Mouse (Mus musculus) brain, embryonic 14.5 days (tissue): ENCODE results near the gene Slc33a1. TPM values are rescaled to one million over a fixed set of nuclear protein-coding genes. Genes with fewer than 3 reads are reported as not detected.
A peak's percentile ranks its signal among the peaks of the same experiment; 100 is the strongest.

ENCODE experiments used
- DNase-seq: peaks from one replicate; pipeline ENCODE4 v3.0.0-alpha.2; 2011; ENCODE audit warnings: low read depth
- CTCF ChIP-seq: fragments of 200-500 bp; IDR thresholded peaks from 2 replicates; pipeline ENCODE4 v1.5.1; 2012; ENCODE audit warnings: inconsistent platforms, mild to moderate bottlenecking, moderate library complexity, borderline replicate concordance; ENCODE audit not compliant: insufficient read depth, insufficient read length; ENCODE audit errors: extremely low read depth
- POLR2A ChIP-seq: fragments of 200-500 bp; IDR thresholded peaks from 2 replicates; pipeline ENCODE4 v1.6.1; 2012; ENCODE audit warnings: mild to moderate bottlenecking, inconsistent platforms, borderline replicate concordance; ENCODE audit not compliant: poor library complexity, insufficient read depth, insufficient read length, severe bottlenecking; ENCODE audit errors: extremely low read depth
- polyA plus RNA-seq: library from polyadenylated mRNA; depleted of rRNA; stranded (reverse); fragments of >200 nt; gene quantifications from 2 replicates; pipeline ENCODE4 v1.2.3, GENCODE M21; 2012

Slc33a1 gene
- polyA plus RNA-seq, 1 experiment = 12.9 TPM

DNA sequence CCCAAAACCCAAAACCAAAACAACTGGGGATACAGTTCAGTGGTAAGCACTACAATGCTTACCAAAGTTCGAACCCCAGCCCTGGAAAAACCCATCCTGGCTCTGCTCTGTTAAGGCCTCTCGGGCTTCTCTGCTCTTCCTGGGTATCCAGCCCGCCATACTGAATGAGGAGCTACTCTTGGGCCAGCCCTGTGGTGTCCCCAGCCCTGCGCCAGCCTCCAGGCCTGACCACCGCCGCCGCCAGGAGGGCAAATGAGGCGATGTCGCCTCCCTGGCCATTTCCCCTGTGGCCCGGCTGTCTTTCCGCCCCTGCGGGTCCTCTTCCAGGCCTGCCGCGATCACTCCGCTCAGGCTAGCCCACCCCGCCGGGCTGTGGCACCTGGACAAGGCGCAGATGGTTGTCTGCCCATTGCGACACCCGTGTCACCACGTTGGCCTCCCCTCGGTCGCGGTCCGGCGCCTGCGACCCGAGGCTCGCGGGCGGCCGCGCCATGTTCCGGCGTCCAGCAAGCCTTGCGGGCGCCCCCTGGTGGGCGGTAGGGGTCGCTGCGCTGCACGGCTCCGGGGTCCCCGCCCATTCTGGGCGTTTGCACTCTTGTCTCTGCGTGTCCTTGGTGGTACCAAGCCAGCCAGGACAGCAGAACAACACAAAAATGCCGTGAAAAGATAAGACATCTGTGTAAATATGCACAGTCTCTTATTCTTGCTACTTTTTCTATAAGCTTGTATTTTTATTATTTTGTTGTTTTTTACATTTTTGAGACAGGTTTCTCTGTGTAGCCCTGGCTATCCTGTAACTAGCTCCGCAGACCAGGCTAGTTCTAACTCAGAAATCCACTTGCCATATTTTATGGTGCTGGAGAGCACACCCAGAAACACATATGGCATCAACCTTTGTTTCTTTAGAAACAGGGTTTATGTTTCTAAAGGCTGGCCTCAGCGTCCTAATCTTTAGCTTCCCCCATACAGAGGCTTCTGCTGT lies 35.4 kb downstream of the Slc33a1 start, which contains the start of gene E130311K13Rik:
Gene E130311K13Rik, minus strand, starts transcription at position 595 of the 982 bp plus-strand sequence.
- peak; percentile 91 for DNase-seq
- peak; percentile 78 for TF ChIP-seq POLR2A
- TF ChIP-seq CTCF = peak; percentile 91

- DNase-seq = peak; percentile 60
- peak; percentile 53; the same call in 1 of the 2 replicates for TF ChIP-seq CTCF
- TF ChIP-seq POLR2A = no peak
Observed at GRCm38 (mm10) chr3:63919634-63920033, 44.9 kb downstream of the Slc33a1 start.

DNA sequence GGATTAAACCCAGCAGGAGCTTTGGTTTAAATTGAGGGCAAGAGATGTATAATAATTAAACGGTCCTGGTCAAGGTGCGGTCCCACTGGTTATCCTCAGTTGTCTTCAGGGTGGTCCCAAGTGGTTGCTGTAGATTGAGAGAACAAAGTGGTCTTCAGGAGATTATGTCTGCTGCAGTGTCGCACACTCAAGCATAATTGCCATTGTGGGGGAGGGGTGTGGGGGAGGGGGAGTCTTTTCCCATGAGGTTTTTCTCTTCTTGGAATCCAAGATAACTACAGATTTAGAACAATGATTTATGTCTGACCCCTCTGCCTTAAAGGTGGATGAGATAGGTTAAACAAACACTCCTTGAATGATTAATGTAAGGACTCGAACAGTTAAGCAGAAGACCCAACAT lies 54.3 kb downstream of the Slc33a1 start:
- DNase-seq = no peak
- TF ChIP-seq POLR2A = no peak
- TF ChIP-seq CTCF = no peak

DNA sequence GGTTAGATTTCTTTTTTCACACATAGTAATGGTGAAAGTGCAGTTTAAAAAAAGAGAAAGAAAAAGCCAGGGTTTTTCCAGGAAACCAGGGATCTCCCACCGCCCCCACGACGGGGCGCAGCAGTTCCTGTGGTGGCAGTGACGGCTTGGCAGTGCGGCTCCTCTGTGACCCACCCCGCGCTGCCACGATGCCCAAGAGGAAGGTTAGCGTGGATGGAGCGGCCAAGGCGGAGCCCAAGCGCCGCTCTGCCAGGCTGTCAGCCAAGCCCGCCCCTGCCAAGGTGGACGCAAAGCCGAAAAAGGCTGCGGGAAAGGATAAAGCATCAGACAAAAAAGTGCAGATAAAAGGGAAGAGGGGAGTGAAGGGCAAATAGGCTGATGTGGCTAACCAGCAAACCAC lies 59.3 kb downstream of the Slc33a1 start:
- peak; percentile 53 for DNase-seq
- no peak for TF ChIP-seq POLR2A

GRCm38 (mm10) chr3:63904157-63904556 lies 60.4 kb downstream of the Slc33a1 start:
- no peak for DNase-seq
- TF ChIP-seq CTCF (no peak), POLR2A (no peak)

- TF ChIP-seq CTCF (no peak), POLR2A (no peak)
- peak; percentile 87 for DNase-seq
Observed at GRCm38 (mm10) chr3:63900021-63900571, 64.5 kb downstream of the Slc33a1 start.

DNA sequence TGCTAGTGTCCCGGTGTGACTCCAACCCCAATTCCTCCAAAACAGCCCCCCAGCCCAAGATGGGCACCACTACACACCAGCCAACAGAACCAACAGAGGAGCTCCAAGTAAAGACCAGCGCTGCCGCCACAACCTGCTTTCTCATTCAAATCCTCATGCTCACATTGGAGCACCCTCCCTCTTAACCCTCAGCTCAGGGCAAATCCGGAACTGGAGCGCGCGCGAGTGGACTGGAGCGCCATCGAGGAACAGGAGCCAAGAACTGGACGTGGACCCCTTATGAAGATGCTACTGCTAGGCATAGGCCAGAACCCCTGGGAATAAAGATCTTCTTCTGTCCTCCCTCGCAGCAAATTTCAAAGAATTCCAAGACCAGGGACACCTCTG lies 65.3 kb downstream of the Slc33a1 start, which contains the start of gene Plch1:
Gene Plch1, minus strand, starts transcription at position 164 of the 387 bp plus-strand sequence.
- TF ChIP-seq CTCF (no peak), POLR2A (peak; percentile 15; the same call in 1 of the 2 replicates)
- peak; percentile 95 for DNase-seq

GRCm38 (mm10) chr3:63898581-63899308 lies 65.8 kb downstream of the Slc33a1 start:
- DNase-seq = peak; percentile 97
- TF ChIP-seq CTCF (no peak), POLR2A (no peak)

DNA sequence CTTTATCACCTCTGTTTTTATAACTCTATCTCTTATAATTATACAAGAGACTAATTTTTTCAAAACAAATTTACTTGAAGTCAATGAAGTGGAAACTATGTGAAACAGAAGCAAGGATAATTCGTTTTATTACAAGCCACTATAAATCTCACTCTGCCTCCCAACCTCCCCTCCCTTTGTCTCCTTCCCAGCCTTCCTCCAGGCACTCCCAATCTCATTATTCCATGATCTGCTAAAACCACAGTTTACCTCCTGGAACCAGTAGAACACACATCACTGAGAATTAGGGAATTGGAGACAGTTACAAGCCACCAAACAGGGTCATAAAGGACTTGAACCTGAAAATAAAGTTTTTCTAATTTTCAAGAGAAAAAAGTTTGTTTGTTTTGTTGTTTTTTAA lies 67.4 kb downstream of the Slc33a1 start:
- DNase-seq = peak; percentile 51

DNA sequence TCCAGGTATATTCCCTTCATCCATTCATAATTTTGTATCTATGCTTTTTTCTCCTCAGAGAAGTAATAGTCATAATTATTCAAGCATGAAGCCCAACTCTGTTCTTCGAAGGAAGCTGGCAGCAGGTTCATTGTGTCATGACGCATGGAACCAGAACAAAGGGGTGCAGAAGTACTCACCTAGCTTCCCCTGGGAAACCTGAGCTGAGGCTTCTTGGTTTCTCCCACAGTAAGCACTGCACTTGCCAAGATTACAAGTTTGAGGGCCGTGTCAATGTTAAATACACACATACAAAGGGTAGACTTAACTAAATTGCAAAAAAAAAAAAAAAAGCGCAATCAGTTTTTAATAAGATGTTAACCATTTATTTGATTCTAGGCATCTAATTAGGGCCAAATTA lies 68.3 kb downstream of the Slc33a1 start:
- DNase-seq = peak; percentile 32
- TF ChIP-seq CTCF = no peak
- TF ChIP-seq POLR2A = no peak

More for the DNA sequence above, 67.4 kb downstream of the Slc33a1 start:
- TF ChIP-seq POLR2A = no peak
- no peak for TF ChIP-seq CTCF

- TF ChIP-seq POLR2A = no peak
- TF ChIP-seq CTCF = no peak
- peak; percentile 60 for DNase-seq
Observed at GRCm38 (mm10) chr3:63895786-63896185, 68.8 kb downstream of the Slc33a1 start.
